Mouse (Mus musculus): ENCODE measurements around the gene Carmil1. TPM values are rescaled to one million over a fixed set of nuclear protein-coding genes. Genes with fewer than 3 reads are reported as not detected.
A peak's percentile ranks its signal among the peaks of the same experiment; 100 is the strongest.

The Carmil1 gene
- 5.6 and 8.8 TPM in 2 replicates for total RNA-seq (2017)

GRCm38 (mm10) chr13:24280439-24281431 lies at the start of gene Carmil1:
Carmil1 (minus strand) TSS chr13:24280795.
- peak; percentile 87 to 94 for ATAC-seq (replicated peaks in 1 of 2; ENCODE audit: insufficient read depth in 1 of 2, low FRiP score in 2 of 2, low TSS enrichment in 1 of 2, low read depth in 1 of 2, poor library complexity in 2 of 2, severe bottlenecking in 2 of 2)

GRCm38 (mm10) chr13:24330128-24330527 lies 49.5 kb upstream of the Carmil1 start:
- no peak for ATAC-seq (replicated peaks in 1 of 2; ENCODE audit: insufficient read depth in 1 of 2, low FRiP score in 2 of 2, low TSS enrichment in 1 of 2, low read depth in 1 of 2, poor library complexity in 2 of 2, severe bottlenecking in 2 of 2)

GRCm38 (mm10) chr13:24328036-24328817 lies 47.6 kb upstream of the Carmil1 start:
- ATAC-seq (replicated peaks in 1 of 2; ENCODE audit: insufficient read depth in 1 of 2, low FRiP score in 2 of 2, low TSS enrichment in 1 of 2, low read depth in 1 of 2, poor library complexity in 2 of 2, severe bottlenecking in 2 of 2): peak; percentile 74 to 85

- ATAC-seq (replicated peaks in 1 of 2; ENCODE audit: insufficient read depth in 1 of 2, low FRiP score in 2 of 2, low TSS enrichment in 1 of 2, low read depth in 1 of 2, poor library complexity in 2 of 2, severe bottlenecking in 2 of 2): no peak
Observed at GRCm38 (mm10) chr13:24327201-24327600, 46.6 kb upstream of the Carmil1 start, which contains the start of gene Cmah. Cmah (plus strand) TSS chr13:24327404.

- ATAC-seq (replicated peaks in 1 of 2; ENCODE audit: insufficient read depth in 1 of 2, low FRiP score in 2 of 2, low TSS enrichment in 1 of 2, low read depth in 1 of 2, poor library complexity in 2 of 2, severe bottlenecking in 2 of 2): no peak
Observed at GRCm38 (mm10) chr13:24321313-24321712, 40.7 kb upstream of the Carmil1 start.

- ATAC-seq (replicated peaks in 1 of 2; ENCODE audit: insufficient read depth in 1 of 2, low FRiP score in 2 of 2, low TSS enrichment in 1 of 2, low read depth in 1 of 2, poor library complexity in 2 of 2, severe bottlenecking in 2 of 2): peak; percentile 64 to 71
Observed at GRCm38 (mm10) chr13:24318618-24319017, 38.0 kb upstream of the Carmil1 start.

- ATAC-seq (replicated peaks in 1 of 2; ENCODE audit: insufficient read depth in 1 of 2, low FRiP score in 2 of 2, low TSS enrichment in 1 of 2, low read depth in 1 of 2, poor library complexity in 2 of 2, severe bottlenecking in 2 of 2): no peak
Observed at GRCm38 (mm10) chr13:24316563-24316962, 36.0 kb upstream of the Carmil1 start.

GRCm38 (mm10) chr13:24311011-24311940 lies 30.7 kb upstream of the Carmil1 start:
- ATAC-seq (replicated peaks in 1 of 2; ENCODE audit: insufficient read depth in 1 of 2, low FRiP score in 2 of 2, low TSS enrichment in 1 of 2, low read depth in 1 of 2, poor library complexity in 2 of 2, severe bottlenecking in 2 of 2): no peak; a peak in 1 of 4 replicates

- 0 out of 4 replicates have a peak, but pooled peaks of 1 of the 2 experiments have one; percentile 37 for ATAC-seq (replicated peaks in 1 of 2; ENCODE audit: insufficient read depth in 1 of 2, low FRiP score in 2 of 2, low TSS enrichment in 1 of 2, low read depth in 1 of 2, poor library complexity in 2 of 2, severe bottlenecking in 2 of 2)
Observed at GRCm38 (mm10) chr13:24306248-24306647, 25.7 kb upstream of the Carmil1 start.

- no peak for ATAC-seq (replicated peaks in 1 of 2; ENCODE audit: insufficient read depth in 1 of 2, low FRiP score in 2 of 2, low TSS enrichment in 1 of 2, low read depth in 1 of 2, poor library complexity in 2 of 2, severe bottlenecking in 2 of 2)
Observed at GRCm38 (mm10) chr13:24305486-24305885, 24.9 kb upstream of the Carmil1 start.

GRCm38 (mm10) chr13:24297252-24297651 lies 16.7 kb upstream of the Carmil1 start:
- peak in 1 of 2 experiments; percentile 53; a peak in 1 of 4 replicates for ATAC-seq (replicated peaks in 1 of 2; ENCODE audit: insufficient read depth in 1 of 2, low FRiP score in 2 of 2, low TSS enrichment in 1 of 2, low read depth in 1 of 2, poor library complexity in 2 of 2, severe bottlenecking in 2 of 2)

- no peak for ATAC-seq (replicated peaks in 1 of 2; ENCODE audit: insufficient read depth in 1 of 2, low FRiP score in 2 of 2, low TSS enrichment in 1 of 2, low read depth in 1 of 2, poor library complexity in 2 of 2, severe bottlenecking in 2 of 2)
Observed at GRCm38 (mm10) chr13:24287381-24287780, 6.8 kb upstream of the Carmil1 start.

- ATAC-seq (replicated peaks in 1 of 2; ENCODE audit: insufficient read depth in 1 of 2, low FRiP score in 2 of 2, low TSS enrichment in 1 of 2, low read depth in 1 of 2, poor library complexity in 2 of 2, severe bottlenecking in 2 of 2): no peak
Observed at GRCm38 (mm10) chr13:24279762-24280438, 695 bp downstream of the Carmil1 start.

GRCm38 (mm10) chr13:24279407-24279761 lies 1.2 kb downstream of the Carmil1 start:
- no peak for ATAC-seq (replicated peaks in 1 of 2; ENCODE audit: insufficient read depth in 1 of 2, low FRiP score in 2 of 2, low TSS enrichment in 1 of 2, low read depth in 1 of 2, poor library complexity in 2 of 2, severe bottlenecking in 2 of 2)

GRCm38 (mm10) chr13:24272740-24273377 lies 7.7 kb downstream of the Carmil1 start:
- ATAC-seq (replicated peaks in 1 of 2; ENCODE audit: insufficient read depth in 1 of 2, low FRiP score in 2 of 2, low TSS enrichment in 1 of 2, low read depth in 1 of 2, poor library complexity in 2 of 2, severe bottlenecking in 2 of 2): no peak

- no peak for ATAC-seq (replicated peaks in 1 of 2; ENCODE audit: insufficient read depth in 1 of 2, low FRiP score in 2 of 2, low TSS enrichment in 1 of 2, low read depth in 1 of 2, poor library complexity in 2 of 2, severe bottlenecking in 2 of 2)
Observed at GRCm38 (mm10) chr13:24269100-24269465, 11.5 kb downstream of the Carmil1 start.
